Mouse (Mus musculus) forebrain, embryonic 11.5 days (tissue): ENCODE data around the gene Elk3. TPM values are rescaled to one million over a fixed set of nuclear protein-coding genes. Genes with fewer than 3 reads are reported as not detected.
A peak's percentile ranks its signal among the peaks of the same experiment; 100 is the strongest.

ENCODE experiments used
- ATAC-seq: fragments of 200-750 bp; cut with Nextera tagmentation; replicated peaks from 2 replicates; pipeline ENCODE4 v1.8.0; 2017; ENCODE audit warnings: moderate TSS enrichment; ENCODE audit not compliant: low FRiP score
- DNase-seq: peaks from one replicate; pipeline ENCODE4 v3.0.0-alpha.2; 2017; ENCODE audit warnings: low spot score
- H3K27ac ChIP-seq: fragments of 300-500 bp; sonication (generic); 2 replicates; pipeline ENCODE4 v1.5.1; 2014; ENCODE audit warnings: low read depth, low read length
- H3K27me3 ChIP-seq: fragments of 300-500 bp; sonication (generic); 2 replicates; pipeline ENCODE4 v1.6.1; 2014; ENCODE audit warnings: mild to moderate bottlenecking, low read length, mixed read lengths; ENCODE audit not compliant: control insufficient read depth, insufficient read depth
- H3K36me3 ChIP-seq: fragments of 300-500 bp; sonication (generic); 2 replicates; pipeline ENCODE4 v1.6.1; 2014; ENCODE audit warnings: mild to moderate bottlenecking, low read length, moderate library complexity, mixed read lengths; ENCODE audit not compliant: control insufficient read depth, insufficient read depth
- H3K4me1 ChIP-seq: fragments of 300-500 bp; sonication (generic); replicated peaks from 2 replicates; pipeline ENCODE4 v1.6.1; 2014; ENCODE audit warnings: low read length, mixed read lengths; ENCODE audit not compliant: control insufficient read depth, insufficient read depth
- H3K4me2 ChIP-seq: fragments of 300-500 bp; sonication (generic); 2 replicates; pipeline ENCODE4 v1.6.1; 2014; ENCODE audit warnings: low read depth, mild to moderate bottlenecking, low read length, moderate library complexity, mixed read lengths; ENCODE audit not compliant: severe bottlenecking
- H3K4me3 ChIP-seq: fragments of 300-500 bp; sonication (generic); 2 replicates; pipeline ENCODE4 v1.5.1; 2014; ENCODE audit warnings: low read depth, low read length
- H3K9ac ChIP-seq: fragments of 300-500 bp; sonication (generic); 2 replicates; pipeline ENCODE4 v1.6.1; 2014; ENCODE audit warnings: low read length
- H3K9me3 ChIP-seq: fragments of 300-500 bp; sonication (generic); 2 replicates; pipeline ENCODE4 v1.6.1; 2016; ENCODE audit warnings: low read length, mixed read lengths; ENCODE audit not compliant: control insufficient read depth
- WGBS: fragments of 180-500 bp; shearing (Covaris S2); extraction: QIAGEN DNeasy Blood & Tissue Kit; methylation state at CpG from one replicate; pipeline ENCODE4 v1.1.7; 2014; 5-methylcytosine and 5-hydroxymethylcytosine counted together
- polyA plus RNA-seq: library from polyadenylated mRNA; unstranded; fragments of >200 nt; fragmentation: Nextera tagmentation; extraction: Ambion mirVana; gene quantifications from 2 replicates; pipeline ENCODE4 v1.2.1, GENCODE M21; 2014

Elk3 gene
- polyA plus RNA-seq, 1 experiment from 2014 or later, result 16.5 TPM

- 6% methylated on average over 4 of the region's 4 CpGs for WGBS
- Histone ChIP-seq H3K9me3 (no peaks in the 10 kb centered on the region), H3K4me3 (peak overlapping the region; percentile 58; the same call in 1 of the 2 replicates), H3K4me1 (peaks cover 2% of the 10 kb centered on the region; the same call in 1 of the 2 replicates), H3K36me3 (no peaks in the 10 kb centered on the region), H3K9ac (no peak overlapping the region), H3K27me3 (peaks cover 2% of the 10 kb centered on the region; the same call in 1 of the 2 replicates), H3K4me2 (peak overlapping the region; percentile 97; the same call in 1 of the 2 replicates), H3K27ac (peak overlapping the region; percentile 27; the same call in 1 of the 2 replicates)
- no peak for ATAC-seq
- DNase-seq, result peak; percentile 59
Measured at GRCm38 (mm10) chr10:93311576-93311975, 641 bp upstream of the Elk3 start.

- H3K9me3 ChIP-seq, result no peaks in the 10 kb centered on the region
- H3K4me3 ChIP-seq, result peak overlapping the region; percentile 58
- DNase-seq (peak; percentile 80), ATAC-seq (peak; percentile 65)
- no peaks in the 10 kb centered on the region for H3K36me3 ChIP-seq
- under 1% methylated on average over 42 of the region's 43 CpGs for WGBS
- peak overlapping the region; percentile 73 for H3K9ac ChIP-seq
- peaks cover 2% of the 10 kb centered on the region; the same call in 1 of the 2 replicates for H3K4me1 ChIP-seq
- H3K4me2 ChIP-seq, result peak overlapping the region; percentile 97
- H3K27ac ChIP-seq, result peak overlapping the region; percentile 55
- H3K27me3 ChIP-seq, result peaks cover 2% of the 10 kb centered on the region; the same call in 1 of the 2 replicates
Measured at GRCm38 (mm10) chr10:93309934-93310621, 857 bp downstream of the Elk3 start.

- under 1% methylated on average over 22 of the region's 23 CpGs for WGBS
- Histone ChIP-seq H3K4me2 (peak overlapping the region; percentile 97), H3K27me3 (peaks cover 2% of the 10 kb centered on the region; the same call in 1 of the 2 replicates), H3K27ac (peak overlapping the region; percentile 68), H3K9me3 (no peaks in the 10 kb centered on the region), H3K9ac (peak overlapping the region; percentile 73), H3K4me1 (peaks cover 2% of the 10 kb centered on the region; the same call in 1 of the 2 replicates), H3K4me3 (peak overlapping the region; percentile 58), H3K36me3 (no peaks in the 10 kb centered on the region)
- ATAC-seq (peak; percentile 25; the same call in 1 of the 2 replicates), DNase-seq (peak; percentile 72)
Measured at GRCm38 (mm10) chr10:93309131-93309933, 1.6 kb downstream of the Elk3 start.

- no peak for ATAC-seq
- H3K36me3 ChIP-seq, result no peaks in the 10 kb centered on the region
- no peak for DNase-seq
- no peak overlapping the region for H3K27ac ChIP-seq
- H3K4me2 ChIP-seq, result no peak overlapping the region
- no peak overlapping the region for H3K4me3 ChIP-seq
- H3K9ac ChIP-seq, result no peak overlapping the region
- WGBS, result 91% methylated on average over 11 of the region's 11 CpGs
- 0 out of 2 replicates have a peak, but pooled peaks cover 2% of the 10 kb centered on the region for H3K4me1 ChIP-seq
- no peaks in the 10 kb centered on the region for H3K9me3 ChIP-seq
- H3K27me3 ChIP-seq, result no peaks in the 10 kb centered on the region; the same call in 1 of the 2 replicates
Measured at GRCm38 (mm10) chr10:93306367-93306766, 4.6 kb downstream of the Elk3 start.

DNA sequence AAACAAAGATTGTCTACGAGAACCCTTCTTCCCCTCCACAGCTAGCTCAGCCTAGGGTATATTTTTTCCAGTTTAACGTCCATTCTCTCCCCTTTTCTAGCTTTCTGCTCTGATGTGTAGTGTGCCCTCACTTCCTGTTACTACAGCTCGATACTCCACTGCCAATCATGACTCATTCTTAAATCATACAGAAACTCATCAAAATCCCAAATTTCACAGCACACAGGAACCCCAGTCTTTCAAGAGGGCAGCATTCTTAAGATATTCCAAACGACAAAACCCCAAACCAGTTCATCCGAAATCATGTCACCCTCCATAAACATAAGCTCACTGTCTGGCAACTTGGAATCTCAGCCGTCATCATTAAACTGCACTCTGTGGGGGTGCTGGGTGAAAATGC lies 5.0 kb downstream of the Elk3 start:
- Histone ChIP-seq H3K4me3 (no peak overlapping the region), H3K27ac (no peak overlapping the region), H3K4me1 (no peaks in the 10 kb centered on the region), H3K36me3 (no peaks in the 10 kb centered on the region), H3K9me3 (no peaks in the 10 kb centered on the region), H3K4me2 (no peak overlapping the region), H3K9ac (no peak overlapping the region), H3K27me3 (no peaks in the 10 kb centered on the region; the same call in 1 of the 2 replicates)
- WGBS, result 77% methylated on average over 6 of the region's 6 CpGs
- ATAC-seq (no peak), DNase-seq (no peak)

- Histone ChIP-seq H3K9ac (no peak overlapping the region), H3K27ac (no peak overlapping the region), H3K4me3 (no peak overlapping the region), H3K4me1 (no peaks in the 10 kb centered on the region), H3K9me3 (no peaks in the 10 kb centered on the region), H3K27me3 (no peaks in the 10 kb centered on the region; the same call in 1 of the 2 replicates), H3K4me2 (no peak overlapping the region), H3K36me3 (no peaks in the 10 kb centered on the region)
- 79% methylated on average over 4 of the region's 4 CpGs for WGBS
- DNase-seq, result no peak
- no peak for ATAC-seq
Measured at GRCm38 (mm10) chr10:93303231-93303630, 7.7 kb downstream of the Elk3 start.

DNA sequence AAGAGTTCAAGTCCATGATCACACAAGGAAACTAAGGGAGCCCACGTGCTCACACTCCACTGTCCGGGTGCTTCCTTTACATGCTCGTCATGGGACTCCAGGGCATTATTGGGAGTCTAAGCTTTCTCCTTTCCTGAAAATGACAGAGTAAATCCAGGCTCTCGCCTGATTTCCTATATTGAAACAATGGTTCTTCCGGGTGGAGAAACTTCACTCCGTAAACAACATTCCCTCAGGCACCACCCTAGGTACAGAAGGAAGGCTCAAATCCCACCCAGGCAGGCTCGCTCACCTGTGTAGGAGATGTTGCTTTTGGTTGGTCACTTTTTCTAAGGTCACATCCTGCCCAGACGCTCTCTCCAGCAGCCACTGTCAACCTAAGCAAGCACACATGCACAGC lies 9.1 kb downstream of the Elk3 start:
- no peak for ATAC-seq
- Histone ChIP-seq H3K9me3 (no peaks in the 10 kb centered on the region), H3K4me2 (no peak overlapping the region), H3K27ac (no peak overlapping the region), H3K36me3 (no peaks in the 10 kb centered on the region), H3K4me1 (no peaks in the 10 kb centered on the region), H3K9ac (no peak overlapping the region), H3K27me3 (no peaks in the 10 kb centered on the region), H3K4me3 (no peak overlapping the region)
- no peak for DNase-seq
- 75% methylated on average over 8 of the region's 8 CpGs for WGBS

GRCm38 (mm10) chr10:93298208-93298607 lies 12.7 kb downstream of the Elk3 start:
- Histone ChIP-seq H3K9ac (no peak overlapping the region), H3K9me3 (no peaks in the 10 kb centered on the region), H3K4me2 (no peak overlapping the region), H3K36me3 (no peaks in the 10 kb centered on the region), H3K27ac (no peak overlapping the region), H3K4me1 (0 out of 2 replicates have a peak, but pooled peaks cover 2% of the 10 kb centered on the region), H3K27me3 (no peaks in the 10 kb centered on the region), H3K4me3 (no peak overlapping the region)
- ATAC-seq, result no peak
- 57% methylated on average over 7 of the region's 7 CpGs for WGBS
- no peak for DNase-seq
